Mouse (Mus musculus) gastrocnemius, adult 8-10 months (tissue): ENCODE data around the gene Rfc5. TPM values are rescaled to one million over a fixed set of nuclear protein-coding genes. Genes with fewer than 3 reads are reported as not detected.
"Not testable (repeated sequence)": the region's sequence is repeated elsewhere in the genome, so short reads cannot be mapped to it uniquely, and the experiment has no call there.

Source experiments
- DNase-seq, 2 experiments: peaks; one replicate each; pipeline ENCODE4 v3.0.0; 2022; ENCODE audit warnings: low spot score in 2 of 2
- total RNA-seq, 4 experiments: library from RNA; stranded (reverse); gene quantifications; 2 replicates each; pipeline ENCODE4 v1.2.4; 2022

Rfc5 gene
- total RNA-seq, 4 experiments from 2014 or later = 0.89 to 1.8 (median 1.2) TPM

- DNase-seq = no peak
Observed at GRCm38 (mm10) chr5:117347838-117348237, 41.0 kb downstream of the Rfc5 start.

DNA sequence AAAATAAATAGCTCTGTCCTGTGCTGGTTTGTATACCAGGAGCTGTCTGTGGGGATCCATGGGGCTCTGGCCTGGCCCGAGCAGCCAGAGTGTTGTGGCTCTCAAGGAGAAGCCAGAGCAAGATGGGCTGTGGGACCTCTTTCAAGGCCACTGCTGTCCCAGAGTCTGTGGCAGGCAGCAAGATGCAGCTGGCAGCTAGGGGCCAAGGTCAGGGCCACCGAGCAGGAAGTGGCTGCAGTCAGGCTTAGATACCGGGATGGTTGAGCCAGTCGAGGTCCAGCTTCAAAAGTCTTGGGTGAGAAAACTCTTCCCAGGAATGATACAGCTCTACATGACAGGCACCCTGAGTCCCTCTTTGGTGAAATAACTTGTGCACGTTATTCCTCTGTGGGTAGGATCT lies 41.8 kb downstream of the Rfc5 start:
- DNase-seq = no peak

- no peak for DNase-seq
Observed at GRCm38 (mm10) chr5:117346281-117346680, 42.6 kb downstream of the Rfc5 start.

DNA sequence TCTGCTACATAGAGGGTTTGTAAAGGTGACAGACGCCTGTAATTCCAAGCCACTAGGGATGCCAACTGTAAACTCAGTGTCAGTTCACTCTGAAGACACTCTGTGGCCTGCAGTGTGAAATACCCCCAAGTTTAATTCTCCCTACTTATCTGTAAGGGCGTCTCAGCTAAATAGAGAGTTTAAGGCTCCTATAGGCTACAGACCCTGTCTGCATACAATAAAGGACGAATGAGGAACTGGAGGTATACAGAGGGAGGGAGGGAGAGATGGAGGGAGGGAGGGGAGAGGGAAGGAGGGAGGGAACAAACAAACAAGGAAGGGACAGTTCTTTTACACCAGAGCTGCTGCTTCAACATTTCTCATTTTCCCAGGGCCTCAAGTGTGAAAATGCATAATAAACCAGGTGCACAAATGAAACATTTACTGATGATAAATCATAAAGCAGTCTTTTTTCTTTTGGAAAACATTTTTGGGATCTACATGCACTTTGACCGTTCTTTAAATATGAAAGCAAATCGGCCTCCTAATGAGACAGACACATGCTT lies 43.3 kb downstream of the Rfc5 start:
- DNase-seq = no peak

DNA sequence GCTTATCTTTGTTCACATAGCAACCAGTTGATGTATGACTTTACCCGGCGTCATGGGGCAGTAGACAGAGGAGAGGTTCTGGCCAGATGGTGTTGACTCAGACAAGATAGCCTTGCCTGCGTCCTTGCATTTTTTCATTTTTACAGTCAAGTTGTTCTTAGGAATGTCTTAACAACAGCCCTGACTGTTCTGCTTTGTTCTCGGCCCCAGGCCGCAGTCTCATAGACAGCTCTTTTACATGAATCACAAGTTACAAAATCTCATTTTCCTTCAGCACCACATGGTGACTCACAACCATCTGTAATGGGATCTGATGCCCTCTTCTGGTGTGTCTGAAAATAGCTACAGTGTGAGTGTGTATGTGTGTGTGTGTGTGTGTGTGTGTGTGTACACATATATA lies 44.4 kb downstream of the Rfc5 start:
- DNase-seq = not testable (repeated sequence)

- DNase-seq = no peak
Observed at GRCm38 (mm10) chr5:117341896-117342295, 47.0 kb downstream of the Rfc5 start.

GRCm38 (mm10) chr5:117340081-117340480 lies 48.8 kb downstream of the Rfc5 start:
- DNase-seq = no peak

DNA sequence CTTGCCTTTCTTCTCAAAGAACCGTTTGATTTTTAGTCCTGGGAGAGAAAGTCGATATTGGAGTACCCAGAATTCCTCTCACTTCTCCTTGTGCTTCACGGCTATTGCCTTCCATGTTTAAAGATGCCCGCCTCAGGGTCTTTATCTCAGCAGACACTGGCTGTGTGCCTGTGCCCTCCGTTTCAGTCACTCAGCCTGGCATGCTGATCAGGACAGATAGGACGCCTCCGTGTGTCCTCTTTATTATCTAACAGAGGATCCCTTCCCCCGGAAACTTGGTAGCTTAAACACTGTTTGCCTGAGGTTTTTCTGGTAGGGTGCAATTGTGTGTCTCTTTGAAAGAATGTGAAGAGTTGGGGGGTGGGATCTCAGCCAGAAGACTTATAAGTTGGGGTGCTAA lies 50.3 kb downstream of the Rfc5 start:
- DNase-seq = no peak

DNA sequence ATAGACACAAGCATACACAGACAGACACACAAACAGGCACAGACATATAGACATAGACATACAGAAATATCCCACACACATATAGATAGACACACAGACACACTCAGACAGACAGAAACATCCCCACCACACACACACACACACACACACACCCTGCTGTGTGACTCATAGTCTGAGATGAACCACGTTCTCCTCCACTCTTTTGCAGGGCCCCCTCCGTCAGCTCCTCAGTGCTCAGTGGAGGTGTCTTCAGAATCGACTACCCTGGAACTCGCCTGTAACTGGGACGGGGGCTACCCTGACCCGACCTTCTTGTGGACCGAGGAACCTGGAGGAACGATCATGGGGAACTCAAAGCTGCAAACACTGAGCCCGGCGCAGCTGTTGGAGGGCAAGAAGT lies 50.8 kb downstream of the Rfc5 start:
- no peak for DNase-seq

GRCm38 (mm10) chr5:117330457-117330856 lies 58.4 kb downstream of the Rfc5 start:
- DNase-seq = no peak

Other genes starting within 250 kb of the Rfc5 start
- 100 to 1,000 TPM; 366 to 419 (median 400) TPM for gene Pebp1, start 101.4 kb downstream of the Rfc5 start, total RNA-seq
- gene Vsig10, start 70.0 kb downstream of the Rfc5 start, total RNA-seq = 1 to 10 TPM; 5.5 to 7.5 (median 6.9) TPM
- 100 to 1,000 TPM in 3 of 4 experiments, 10 to 100 TPM in 1; 94.3 to 146 (median 115) TPM for gene Wsb2, start 31.7 kb downstream of the Rfc5 start, total RNA-seq
- under 1 TPM; 0.05 to 0.17 (median 0.09) TPM for gene Ksr2, start 25.0 kb upstream of the Rfc5 start, total RNA-seq